Mouse (Mus musculus) thymus, postnatal 10 days (tissue): ENCODE data around the gene Prtg.
A peak's percentile ranks its signal among the peaks of the same experiment; 100 is the strongest.

Source experiments
- DNase-seq, 2 experiments: peaks; one replicate each; pipeline ENCODE4 v3.0.0; 2021; ENCODE audit warnings: low spot score in 2 of 2

Prtg gene

DNA sequence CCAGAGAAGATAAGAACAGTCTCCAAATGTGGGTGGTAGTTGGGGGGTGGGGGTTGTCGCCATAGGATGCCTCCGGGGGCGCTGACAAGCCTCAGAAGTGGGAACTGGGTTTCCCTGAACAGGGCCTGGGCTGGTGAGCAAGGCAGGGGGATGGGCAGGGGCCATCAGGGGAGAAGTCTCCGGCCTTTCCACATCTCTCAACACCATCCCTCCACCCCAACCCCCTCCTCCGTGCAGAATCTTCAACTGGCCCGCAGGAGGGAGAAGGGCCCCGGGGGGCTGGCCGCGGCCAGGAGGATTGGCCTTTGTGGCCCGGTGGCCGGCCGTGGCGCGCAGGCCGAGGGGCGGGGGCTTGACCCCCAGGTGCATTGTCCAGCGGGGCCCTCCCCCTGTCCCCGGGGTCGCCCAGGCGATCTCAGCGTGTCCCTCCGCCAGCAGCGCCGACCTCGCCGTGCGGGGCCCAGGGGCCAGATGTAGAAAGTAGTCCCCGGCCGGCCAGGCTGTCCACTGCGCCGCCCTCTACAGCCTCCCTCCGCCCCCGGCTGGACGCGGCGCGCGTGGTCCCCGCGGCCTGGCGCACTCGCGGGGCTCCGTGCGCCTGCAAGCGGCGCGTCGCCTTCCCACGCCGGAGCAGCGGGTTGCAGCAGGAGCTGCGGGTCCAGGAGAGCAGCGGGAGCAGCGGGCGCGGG, at the start of gene Prtg:
Gene Prtg, plus strand, starts transcription at position 144 of the 689 bp plus-strand sequence.
- DNase-seq: peak; percentile 8 to 12

DNA sequence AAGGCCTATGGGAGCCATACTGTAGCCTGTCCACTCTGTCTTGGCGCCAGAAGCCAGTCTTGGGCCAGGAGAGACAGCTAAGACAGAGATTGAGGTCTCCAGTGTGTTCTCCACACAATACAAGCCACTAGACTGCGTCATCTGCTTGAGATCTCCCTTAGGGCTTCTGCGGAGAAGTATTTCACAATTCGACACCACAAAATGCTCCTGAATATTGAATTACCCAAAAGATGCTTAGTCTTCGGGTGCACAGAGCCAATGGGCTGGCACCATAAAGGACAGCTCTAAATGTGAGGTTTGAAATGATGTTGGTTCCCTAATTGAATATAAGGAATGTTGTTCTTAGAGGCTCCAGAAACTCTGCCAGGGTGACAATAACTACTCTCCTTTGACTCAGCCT, 49.5 kb upstream of the Prtg start:
- DNase-seq: no peak

DNA sequence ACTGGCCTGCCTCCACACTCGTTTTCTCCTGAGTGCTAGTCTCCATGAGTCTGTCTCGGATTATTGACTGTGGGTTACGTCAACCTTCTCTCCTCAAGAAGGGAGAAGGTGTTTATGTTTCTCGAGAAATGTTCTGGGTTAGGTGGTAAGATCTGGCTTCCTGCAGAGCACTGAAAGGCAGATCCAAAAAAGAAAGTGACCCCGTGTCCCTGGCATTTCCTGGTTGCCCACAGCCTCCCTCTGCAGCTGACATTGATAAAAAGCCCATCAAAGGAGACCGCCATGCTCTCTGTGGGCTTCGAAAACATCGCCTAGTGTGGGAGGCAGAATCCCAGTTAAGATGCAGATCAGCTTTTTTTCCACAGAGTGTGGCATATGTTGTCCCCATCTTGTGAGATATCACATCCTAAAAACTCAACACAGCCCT, 48.0 kb upstream of the Prtg start:
- no peak for DNase-seq

DNA sequence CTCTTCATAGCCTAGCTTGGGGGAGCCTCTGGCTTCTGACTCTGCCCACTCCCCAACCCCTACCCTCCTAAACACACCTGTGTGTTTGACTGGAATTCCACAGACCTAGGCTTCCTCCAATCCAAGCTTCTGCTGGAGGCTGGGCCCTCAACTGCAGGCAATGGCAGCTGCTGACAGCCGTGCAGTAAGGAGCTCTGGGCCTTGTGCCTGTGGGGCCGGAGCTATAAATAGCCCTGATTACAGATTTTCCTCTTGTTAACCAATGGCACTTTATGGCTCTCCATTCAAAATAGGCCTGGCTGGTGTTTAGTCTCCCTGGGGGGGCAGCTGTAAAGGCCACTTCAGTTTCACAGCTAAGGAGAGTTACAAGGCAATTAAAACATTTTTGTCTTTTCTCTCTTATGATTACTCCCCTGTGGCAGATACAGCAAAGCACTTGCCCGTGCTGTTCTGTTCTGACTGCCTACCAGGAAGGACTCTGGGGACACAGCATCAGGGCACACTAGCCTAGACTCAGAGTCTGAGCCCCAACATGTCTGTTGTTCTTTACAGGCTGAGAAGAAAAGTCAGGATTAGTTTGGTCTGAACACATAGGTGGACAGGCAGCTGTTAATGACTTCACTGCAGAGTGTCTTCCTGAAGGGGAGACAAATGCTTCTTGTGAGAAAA, 43.5 kb upstream of the Prtg start:
- no peak for DNase-seq

DNA sequence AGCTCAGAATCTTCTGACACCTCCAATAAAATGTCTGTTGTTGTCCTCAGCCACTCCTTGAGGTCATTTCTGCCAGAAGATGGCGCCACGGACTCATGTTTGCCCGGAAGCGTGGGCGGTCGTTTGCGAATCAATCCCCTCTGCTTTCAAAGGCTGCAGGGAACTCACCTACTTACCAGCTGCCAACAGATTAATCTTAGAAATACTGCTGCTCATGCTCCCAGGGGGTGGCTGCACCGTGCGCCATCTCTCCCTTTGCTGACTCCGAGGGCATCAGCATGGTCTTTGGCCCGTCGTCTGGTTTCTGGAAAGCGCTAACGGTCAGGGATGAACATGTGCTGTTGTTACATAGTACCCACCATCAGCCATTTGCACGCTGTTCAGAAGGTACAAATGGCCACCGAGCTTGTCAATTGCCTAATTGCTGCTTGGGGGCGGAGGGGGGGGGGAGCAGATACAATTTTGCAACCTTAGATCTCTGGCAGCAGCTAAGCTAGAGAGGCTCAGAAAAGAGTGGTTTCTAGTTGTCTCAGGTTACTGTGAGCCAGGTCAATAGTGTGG, 39.8 kb upstream of the Prtg start:
- DNase-seq: peak; percentile 81 to 94

DNA sequence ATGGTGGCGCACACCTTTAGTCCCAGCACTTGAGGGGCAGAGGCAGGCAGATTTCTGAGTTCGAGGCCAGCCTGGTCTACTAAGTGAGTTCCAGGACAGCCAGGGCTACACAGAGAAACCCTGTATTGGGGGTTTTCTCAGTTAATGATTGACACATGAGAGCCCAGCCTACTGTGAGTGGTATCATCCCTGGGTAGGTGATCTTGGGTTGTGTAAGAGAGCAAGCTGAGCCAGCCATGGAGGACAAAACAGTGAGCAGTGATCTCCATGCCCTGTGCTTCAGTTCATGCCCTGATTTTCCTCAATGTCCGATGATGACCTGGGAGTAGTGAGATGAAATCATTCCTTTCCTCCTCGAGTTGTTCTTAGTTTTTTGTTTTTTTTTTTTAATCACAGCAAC, 31.7 kb upstream of the Prtg start:
- DNase-seq: no peak

DNA sequence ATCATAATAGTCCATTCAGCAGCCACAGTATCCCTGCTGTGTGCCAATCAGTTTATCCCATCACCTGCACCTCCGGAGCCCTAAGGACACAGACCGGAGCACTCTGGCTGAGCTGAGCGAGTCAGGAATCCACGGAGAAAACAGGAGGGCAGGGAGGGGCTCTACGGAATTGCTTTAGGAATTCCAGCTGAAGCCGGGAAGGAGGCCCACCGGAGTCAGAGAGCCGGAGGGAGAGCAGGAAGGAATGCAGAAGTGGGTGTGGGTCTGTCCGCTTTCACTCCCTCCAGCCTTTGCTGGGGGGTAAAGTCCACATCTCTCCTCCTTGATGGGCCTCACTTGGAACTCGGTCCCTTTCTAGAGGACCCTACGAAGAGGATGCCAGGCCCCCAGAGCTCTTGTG, 27.7 kb upstream of the Prtg start:
- DNase-seq: no peak

DNA sequence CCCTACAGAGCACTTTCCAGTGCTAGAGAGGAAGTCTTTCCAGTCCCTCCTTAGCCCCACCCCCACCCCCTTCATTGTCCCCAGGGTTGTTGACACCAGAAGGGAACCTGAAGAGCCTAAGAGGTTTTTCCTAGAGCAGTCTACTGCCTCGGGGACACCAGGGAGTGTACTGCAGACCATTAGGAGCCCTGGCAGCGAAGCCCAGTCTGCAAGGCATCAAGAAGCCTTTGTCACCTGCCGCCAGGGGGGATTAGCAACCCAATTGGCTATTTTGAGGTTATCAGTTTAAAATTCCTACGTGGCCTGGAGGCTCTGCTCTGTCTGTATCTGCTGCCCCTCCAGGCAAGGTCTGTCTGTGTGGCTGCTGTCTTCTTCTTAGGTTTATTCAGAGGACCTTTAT, 26.9 kb upstream of the Prtg start:
- no peak for DNase-seq

DNA sequence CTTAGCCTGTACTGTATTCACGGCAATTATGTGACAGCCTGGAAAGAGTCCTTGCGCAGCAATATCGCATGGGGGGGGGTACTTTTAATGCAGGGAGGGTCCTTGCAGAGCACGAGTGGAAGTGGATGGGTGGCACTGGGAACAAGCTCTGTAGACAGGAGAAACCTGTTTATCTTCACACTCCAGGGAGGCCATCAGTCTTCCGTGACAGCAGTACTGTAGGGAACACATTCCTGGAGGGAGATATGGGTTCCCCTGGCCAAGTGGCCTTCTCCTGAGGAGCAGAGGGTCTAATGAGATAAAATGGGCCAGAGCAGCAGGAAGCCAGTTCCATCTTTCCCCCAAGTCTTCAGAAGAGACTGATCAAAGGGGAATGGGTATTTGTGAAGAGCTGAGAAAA, 26.0 kb upstream of the Prtg start:
- no peak for DNase-seq

DNA sequence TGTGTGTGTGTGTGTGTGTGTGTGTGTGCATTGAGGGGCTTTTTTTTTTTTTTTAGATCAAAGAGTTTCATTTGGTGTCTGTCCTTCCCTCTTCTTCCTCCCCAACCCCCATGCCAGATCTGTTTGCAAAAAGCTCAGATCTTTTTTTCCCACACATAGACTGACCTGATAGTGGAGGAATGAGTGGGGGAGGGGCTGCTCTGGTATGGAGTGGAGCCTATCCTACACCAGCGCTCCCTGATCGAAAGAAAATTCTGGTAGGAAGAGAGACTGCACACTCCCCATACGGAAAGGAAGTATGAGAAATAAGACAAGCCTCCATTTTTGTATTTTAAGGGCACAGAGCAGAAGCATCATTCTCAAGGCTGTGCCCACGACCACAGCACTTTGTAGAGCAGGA, 25.2 kb upstream of the Prtg start:
- DNase-seq: no peak

DNA sequence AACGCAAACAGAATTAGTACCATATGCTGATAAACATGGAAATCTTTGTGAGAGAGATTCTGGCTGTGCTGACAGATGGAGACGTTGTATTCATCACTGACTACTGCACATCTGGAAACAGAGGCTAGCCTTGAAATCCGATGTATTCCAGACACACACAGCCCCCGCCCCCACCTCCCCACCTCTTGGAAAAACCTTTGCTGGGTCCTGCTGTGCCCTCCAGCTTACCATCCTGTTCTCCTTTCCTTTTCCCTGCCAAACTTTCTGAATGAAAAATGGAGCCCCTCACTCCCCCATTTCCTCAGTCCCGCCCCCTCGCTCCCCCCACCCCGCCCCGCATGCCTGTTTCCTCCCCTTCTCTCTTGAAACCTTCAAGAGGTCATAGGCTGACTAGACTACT, 24.6 kb upstream of the Prtg start:
- no peak for DNase-seq

DNA sequence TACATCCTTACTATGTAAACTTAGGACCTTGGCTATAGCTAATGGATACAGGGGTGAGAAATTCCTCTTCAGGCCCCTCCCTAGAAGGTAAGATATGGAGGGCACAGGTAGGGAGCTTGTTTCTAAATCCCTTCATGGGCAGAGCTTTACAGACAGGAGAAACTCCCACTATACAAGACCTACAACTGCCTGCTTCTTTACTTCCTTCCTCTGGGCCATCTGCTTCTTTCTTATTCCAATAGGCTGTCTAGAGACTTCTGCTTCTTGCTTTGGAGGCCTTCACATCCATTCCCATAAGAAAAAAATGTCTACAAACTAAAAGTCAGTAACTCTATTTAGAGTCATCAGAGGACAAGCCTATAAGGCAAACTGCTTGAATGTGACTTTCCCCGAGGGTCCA, 18.9 kb upstream of the Prtg start:
- no peak for DNase-seq

DNA sequence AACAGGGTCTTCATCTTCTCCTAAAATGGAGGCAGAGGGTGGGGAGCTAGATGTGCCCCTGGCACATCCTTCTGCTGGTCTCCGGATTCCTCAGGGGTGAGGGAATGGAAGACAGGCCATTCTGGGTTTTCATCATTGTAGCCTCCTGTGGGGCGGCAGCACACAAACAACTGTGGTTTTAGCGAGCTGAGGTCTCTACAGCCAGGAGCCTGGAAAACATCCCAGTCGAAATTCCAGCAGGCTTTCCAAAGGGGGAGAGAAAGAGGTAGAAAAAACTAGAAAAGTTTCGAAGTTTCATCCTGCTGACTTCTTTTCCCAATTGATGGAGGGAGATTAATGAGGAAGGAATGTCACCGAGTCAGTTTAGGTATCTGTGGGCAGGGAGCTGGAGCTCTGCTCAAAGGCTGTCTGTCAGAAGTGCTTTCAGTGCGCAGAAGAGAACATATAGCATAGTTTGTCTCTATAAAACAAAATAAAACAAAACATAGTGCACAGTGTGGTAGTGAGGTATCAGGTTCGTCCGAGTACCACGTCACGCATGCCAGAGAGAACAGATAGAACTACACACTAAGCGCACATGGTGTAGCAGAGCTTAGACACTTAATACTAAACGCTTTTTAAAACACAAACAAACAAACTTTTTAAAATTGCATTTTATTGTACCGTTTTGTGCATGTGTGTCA, 16.0 kb upstream of the Prtg start:
- DNase-seq: no peak

DNA sequence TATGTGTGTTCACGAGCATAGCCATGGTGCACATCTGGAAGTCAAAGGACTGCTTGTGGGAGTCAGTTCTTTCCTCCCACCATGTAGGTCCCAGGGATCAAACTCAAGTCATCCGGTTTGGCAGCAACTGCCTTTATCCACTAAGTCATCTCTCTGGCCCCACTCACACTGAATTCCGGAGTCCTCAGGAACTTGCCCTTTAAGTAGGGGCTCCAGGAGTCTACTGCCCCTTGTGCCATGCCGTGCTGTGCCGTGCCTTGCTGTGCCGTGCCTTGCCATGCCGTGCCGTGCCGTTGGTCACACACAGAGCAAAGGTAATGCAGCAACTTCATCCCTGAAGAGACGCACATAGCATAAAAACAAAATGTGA, 15.5 kb upstream of the Prtg start:
- DNase-seq: no peak

DNA sequence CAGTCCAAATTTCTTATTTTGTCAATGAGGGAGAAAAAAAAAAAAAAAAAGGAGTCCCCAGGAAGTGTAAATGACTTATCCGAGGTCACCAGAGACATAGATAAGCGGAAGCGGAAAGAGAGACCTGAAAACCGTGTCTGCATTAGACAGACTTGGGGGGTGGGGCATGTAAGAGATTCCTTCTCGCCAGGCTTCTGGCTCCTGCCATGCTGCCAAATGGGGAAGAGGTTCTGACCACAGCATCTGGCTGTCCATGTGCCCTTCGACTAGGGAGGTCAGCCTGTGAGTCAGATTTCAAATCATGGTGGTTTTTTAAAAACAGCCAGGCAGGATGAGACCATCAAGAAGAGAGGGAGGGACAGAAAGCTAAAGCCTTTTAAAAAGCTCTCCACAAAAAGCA, 15.0 kb upstream of the Prtg start:
- no peak for DNase-seq

DNA sequence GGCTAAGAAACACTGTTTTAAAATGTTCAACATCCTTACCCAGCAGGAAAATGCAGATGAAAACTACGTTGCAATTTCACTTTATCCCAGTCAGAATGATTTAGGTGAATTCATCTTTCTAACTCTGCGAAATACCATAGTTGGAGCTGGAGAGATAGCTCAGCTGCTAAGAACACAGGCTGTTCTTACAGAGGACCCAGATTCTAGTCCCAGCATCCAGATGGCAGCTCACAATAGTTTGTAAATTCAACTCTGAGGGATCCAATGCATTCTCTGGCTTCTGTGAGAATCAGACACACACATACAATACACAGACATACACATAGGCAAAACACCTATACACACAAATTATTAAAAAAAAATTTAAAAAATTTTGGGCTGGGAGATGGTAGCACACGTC, 11.4 kb upstream of the Prtg start:
- DNase-seq: no peak

DNA sequence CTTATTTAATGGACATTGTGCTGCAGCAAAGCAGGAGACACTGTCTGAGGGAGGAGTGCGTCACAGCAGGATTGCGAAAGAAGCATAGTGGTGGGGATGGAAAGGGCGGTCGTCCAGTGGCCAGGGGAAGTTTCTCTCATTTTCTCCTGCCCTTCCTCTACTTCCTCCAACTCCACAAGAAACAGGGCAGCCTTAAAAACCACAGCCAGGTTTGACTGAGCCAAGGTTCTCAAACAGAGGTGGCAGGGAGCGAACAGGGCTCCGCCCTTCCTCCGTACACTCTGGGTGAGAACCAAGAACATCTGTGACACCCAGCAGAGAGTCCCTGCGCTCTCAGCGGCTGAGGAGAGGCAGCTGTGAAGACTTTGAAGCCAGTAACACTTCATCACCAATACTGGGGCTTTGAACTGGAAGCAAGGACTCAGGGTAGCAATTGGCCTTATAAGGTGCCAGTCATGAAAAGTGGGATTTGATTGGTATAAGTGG, 9.5 kb upstream of the Prtg start:
- peak; percentile 67 to 68 for DNase-seq

DNA sequence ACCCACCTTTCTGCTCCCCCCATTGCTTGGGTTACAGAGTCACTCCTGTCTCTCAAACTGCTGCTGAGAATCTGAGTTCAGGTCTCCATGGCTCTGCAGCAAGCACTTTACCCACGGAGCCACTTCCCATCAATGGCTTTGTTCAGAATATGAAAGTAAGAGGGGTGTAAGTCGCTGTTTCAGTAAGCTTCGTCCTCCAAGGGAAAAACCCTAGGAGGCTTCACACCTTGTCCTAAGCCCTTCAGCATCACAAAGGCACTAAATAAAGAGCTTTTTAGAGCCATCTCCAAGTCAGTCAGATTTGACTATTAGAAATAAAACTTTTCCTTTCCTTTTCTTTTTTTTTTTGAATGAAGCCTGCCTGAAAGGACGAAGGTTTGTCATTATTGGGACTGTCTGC, 3.4 kb upstream of the Prtg start:
- no peak for DNase-seq

DNA sequence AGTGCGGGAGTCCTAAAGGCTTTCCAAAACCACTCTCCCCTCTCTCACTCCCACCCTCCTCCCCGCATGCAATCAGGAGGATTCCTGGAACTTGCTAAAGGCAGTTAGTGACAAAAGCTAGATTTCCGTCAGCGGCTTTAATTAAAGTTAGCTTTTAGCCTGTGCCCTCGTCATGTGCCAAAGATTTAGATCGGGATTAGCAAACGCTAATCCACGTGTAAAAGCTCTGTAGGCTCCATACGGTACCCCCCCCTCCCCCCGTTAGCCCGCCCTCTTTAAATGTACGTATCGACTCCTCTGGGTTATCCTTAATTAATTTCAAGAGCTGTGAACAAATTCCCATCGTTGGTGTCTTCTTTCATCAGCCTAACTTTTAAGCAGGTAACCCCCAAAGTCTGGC, 528 bp upstream of the Prtg start:
- no peak for DNase-seq

DNA sequence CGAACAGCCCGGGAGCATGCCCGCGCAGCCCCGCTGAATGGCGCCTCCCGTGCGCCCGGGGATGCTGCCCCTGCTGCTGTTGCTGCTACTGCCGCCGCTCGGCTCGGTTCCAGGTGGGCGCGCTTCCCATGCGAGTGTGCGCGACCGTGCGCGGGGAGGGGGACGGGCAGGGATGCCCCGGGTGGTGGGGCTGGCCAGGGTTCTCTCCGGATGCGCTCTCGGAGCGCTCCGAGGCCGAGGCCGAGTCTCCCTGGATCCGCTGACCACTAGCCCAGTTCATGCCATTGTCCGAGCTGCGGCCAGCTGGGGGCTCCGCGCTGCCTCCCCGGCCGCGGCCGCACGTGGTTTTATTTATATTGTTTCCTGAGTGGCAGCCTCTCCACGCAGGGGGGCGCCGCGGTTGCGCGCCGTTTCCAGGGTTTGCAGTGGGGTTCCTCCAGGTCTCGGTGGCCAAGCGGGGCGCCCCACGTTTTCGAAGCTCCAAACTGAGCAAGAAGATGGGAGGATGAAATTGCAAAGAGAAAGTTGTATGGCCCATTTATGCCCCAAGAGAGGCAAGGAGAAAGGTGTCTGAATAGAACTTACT, 839 bp downstream of the Prtg start:
- DNase-seq: peak; percentile 35 to 60

DNA sequence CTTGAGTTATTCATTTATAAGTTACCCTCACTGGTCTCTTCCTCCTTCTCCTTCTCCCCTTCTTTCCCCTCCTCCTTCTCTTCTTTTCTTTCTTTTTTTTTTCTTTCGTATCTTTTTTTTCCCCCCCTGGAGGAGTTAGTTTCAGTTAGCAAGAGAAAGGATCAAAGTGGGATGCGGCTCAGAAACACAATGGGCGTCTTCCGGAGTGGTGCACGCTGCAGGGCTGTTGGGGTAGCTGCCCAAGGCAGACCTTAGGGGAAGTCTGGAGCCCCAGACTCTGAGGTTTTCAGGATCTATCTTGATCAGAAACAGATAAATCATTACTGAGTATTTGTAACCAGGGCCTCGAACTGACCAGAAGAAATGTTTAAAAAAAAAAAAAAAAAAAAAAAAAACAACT, 1.5 kb downstream of the Prtg start:
- DNase-seq: peak in 1 of 2 experiments; percentile 26

DNA sequence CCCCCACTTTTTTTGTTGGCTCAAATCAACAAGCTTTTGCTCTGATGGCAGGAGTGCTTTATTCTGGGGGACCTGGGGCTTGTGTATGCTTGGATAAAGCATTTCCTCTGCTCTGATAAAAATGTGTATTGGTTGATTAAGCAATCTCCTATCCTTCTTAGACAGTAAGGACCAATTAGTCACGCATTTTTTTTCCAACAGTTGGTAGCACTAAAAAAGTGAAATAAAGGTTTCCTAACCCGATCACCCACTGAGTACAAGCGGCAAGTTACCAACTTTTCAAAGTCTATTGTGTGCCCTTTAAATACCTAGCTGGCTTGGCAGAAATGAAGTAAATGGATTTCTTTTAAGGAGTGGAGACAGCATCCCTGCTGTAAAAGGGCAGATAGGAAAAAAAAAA, 1.9 kb downstream of the Prtg start:
- no peak for DNase-seq
